Mouse (Mus musculus) CD4-positive, CD25-positive, alpha-beta regulatory T cell, adult 2 months (primary cell): Measurements from ENCODE around the gene Celsr3.

ENCODE experiments used
- DNase-seq: peaks from one replicate; pipeline ENCODE4 v3.0.0-alpha.2; 2012; ENCODE audit warnings: low read depth, low spot score

Gene Celsr3

DNA sequence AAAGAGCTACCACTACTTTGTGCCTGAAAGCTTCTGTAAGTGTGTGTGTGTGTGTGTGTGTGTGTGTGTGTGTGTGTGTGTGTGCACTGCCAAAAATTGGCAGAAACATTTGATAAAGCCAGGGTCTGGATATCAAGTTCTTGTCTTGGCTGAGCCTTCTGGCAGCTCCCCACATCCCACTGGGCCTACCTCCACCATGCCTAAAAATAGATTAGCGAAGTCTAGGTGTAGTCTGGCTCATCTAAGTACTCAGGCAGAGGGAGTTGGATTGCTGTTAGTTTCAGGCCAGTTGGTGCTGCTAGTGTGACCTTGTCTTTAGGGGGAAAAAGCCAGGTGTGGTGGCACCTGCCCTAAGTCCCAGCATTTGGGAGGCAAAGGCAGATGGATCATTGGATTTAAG is 19.3 kb upstream of the Celsr3 start:
- DNase-seq = no peak

- no peak for DNase-seq
Observed at GRCm38 (mm10) chr9:108807674-108808073, 18.4 kb upstream of the Celsr3 start.

DNA sequence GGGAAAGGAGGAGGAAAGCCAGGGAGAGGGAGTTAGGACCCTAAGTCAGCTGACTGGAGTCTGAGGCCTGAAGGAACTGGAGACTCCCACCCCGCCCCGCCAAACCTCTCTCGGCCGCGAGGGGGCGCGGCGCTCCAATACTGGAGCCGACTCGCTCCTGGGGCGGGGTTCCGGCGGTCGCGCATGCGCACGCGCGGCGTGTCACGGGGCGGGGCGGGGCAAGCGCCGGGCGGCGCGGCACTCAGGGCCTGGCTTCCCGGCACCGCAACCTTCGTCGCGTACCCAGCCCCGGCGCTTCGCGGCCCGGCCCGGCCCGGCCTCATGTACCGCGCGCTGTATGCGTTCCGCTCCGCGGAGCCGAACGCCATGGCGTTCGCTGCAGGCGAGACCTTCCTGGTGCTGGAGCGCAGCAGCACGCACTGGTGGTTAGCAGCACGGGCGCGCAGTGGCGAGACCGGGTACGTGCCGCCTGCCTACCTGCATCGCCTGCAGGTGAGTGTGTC is 17.9 kb upstream of the Celsr3 start, which contains the start of gene Nckipsd:
Gene Nckipsd, plus strand, starts transcription at position 206 of the 503 bp plus-strand sequence.
- DNase-seq = peak; percentile 97

DNA sequence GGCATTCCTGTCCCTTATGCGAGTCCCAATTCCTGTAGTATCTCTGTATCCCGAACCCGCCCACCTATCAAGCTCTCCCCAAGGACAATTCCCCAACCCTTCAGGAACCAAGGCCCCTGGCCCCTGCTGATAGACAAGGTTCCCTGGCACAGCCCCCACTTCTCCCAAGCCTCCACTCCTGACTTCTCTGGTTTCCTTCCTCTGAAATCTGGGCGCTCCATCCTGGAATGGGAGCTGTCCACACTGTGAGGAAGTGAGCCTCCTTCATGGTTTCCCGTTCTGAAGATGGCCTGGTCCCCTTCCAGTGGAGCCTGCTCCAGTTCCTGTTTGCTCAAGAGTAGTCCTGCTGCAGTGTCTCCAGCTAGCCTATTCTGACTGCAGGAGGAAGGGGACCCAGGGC is 16.9 kb upstream of the Celsr3 start:
- DNase-seq = no peak

DNA sequence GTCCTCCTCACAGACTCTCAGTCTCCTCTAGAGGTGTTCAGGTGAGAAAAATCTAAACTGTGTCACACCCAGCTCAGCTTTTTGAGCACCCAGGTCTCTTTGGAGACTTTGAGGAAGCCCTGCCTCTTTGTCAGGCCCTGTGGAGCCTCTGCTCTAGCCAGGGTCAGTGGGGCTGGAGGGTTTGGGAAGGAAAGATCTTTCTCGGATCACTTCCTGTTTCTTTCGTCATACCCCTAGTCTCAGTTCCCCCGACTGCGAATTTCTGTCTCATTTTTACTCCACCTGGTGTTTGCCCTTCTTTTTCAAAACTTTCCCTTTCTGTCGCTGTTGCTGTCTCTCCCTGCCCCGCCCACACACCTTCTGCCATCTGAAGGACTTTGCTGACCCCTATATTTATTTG is 16.4 kb upstream of the Celsr3 start:
- no peak for DNase-seq

DNA sequence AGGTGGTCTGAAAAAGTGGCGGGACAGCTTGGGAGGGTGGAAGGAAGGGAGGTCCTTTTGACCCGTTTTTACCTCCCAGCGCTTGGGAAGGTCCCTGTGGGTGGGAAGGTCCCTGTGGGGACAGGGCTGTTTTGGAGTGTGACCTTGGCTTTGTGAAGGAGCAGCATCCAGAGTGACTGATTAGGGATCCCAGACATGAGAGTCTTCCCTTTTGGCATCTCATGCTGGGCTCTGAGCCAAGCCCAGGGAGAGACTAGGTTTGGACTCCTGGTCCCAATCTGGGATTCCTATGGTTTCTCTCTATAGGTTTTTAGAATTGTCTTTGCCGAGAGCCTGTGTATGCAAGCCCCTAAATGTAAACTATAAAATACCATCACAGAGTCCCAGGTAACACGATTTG is 15.6 kb upstream of the Celsr3 start:
- no peak for DNase-seq

GRCm38 (mm10) chr9:108815557-108815956 is 10.6 kb upstream of the Celsr3 start:
- no peak for DNase-seq

DNA sequence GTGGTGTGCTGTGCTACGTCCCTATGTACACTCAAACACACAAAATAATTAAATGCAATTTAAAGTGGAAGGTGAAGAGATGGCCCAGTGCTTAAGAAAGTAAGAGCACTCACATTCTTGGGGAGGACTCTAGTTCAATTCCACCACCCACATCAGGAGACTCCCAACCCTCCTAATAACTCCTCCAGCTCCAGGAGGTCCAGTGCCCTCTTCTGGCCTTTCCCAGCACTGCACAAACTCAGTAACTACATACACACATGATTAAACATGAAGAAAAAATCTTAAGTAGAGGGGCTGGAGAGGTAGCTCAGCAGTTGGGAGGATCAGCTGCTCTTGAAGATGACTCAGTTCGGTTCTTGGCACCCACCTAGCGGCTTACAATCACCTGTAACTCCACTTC is 6.6 kb upstream of the Celsr3 start:
- DNase-seq = peak; percentile 66

- no peak for DNase-seq
Observed at GRCm38 (mm10) chr9:108820077-108820476, 6.0 kb upstream of the Celsr3 start.

- no peak for DNase-seq
Observed at GRCm38 (mm10) chr9:108824144-108824685, 1.9 kb upstream of the Celsr3 start.

DNA sequence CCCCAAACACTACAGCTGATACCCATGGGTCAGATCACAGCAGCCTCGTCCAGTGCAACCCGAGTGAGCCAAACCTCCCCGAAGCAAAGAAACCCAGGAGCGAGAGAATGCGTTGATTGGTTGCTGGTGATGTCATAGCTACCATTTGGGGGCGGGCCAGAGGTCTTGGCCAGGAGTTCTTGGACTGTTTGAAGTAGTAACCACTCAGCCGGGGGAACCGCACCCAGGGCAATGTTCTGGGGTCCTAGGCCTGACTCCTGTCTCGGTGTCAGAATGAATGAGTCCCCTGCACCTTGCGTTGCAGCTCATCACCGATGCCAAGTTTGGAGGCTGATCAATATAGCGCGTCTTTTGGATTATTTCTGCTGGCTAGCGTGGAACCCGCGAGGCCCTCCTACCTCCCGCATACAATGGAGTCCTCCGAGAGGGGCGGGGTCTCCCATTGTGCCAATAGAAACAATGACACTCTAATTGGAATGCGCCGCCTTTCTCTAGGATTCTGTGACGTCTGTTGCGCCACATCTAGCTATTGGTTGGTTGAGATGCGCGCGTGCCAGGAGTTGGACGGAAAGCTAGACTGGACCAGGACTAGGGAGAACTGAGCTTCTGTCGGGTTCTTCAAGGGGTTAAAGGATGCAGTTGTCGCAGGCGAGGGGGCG is 1.2 kb upstream of the Celsr3 start:
- DNase-seq = no peak

GRCm38 (mm10) chr9:108826700-108827340 is 700 bp downstream of the Celsr3 start:
- DNase-seq = peak; percentile 83

DNA sequence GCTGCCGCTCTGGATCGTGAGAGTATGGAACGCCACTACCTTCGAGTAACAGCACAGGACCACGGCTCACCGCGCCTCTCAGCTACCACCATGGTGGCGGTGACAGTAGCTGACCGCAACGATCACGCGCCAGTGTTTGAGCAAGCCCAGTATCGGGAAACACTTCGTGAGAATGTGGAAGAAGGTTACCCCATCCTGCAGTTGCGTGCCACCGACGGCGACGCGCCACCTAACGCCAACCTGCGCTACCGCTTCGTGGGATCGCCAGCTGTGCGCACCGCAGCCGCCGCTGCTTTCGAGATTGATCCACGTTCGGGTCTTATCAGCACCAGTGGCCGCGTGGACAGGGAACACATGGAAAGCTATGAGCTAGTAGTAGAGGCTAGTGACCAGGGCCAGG is 1.3 kb downstream of the Celsr3 start:
- peak; percentile 25 for DNase-seq

DNA sequence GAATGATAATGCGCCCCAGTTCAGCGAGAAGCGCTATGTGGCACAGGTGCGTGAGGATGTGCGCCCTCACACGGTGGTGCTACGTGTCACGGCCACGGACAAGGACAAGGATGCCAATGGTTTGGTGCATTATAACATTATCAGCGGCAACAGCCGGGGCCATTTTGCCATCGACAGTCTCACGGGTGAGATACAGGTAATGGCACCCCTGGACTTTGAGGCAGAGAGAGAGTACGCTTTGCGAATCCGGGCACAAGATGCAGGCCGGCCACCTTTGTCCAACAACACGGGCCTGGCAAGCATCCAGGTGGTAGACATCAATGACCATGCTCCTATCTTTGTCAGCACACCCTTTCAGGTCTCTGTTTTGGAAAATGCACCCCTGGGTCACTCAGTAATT is 1.8 kb downstream of the Celsr3 start:
- DNase-seq = no peak

DNA sequence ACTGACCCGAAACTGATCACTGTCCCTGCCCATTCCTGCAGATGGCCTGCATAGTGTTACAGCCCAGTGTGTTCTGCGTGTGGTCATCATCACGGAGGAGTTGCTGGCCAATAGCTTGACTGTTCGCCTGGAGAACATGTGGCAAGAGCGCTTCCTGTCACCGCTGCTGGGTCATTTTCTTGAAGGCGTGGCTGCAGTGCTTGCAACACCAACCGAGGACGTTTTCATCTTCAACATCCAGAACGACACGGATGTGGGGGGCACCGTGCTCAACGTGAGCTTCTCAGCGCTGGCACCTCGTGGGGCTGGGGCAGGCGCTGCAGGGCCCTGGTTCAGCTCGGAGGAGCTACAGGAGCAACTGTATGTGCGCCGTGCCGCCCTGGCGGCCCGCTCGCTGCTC is 5.5 kb downstream of the Celsr3 start:
- DNase-seq = peak; percentile 41

DNA sequence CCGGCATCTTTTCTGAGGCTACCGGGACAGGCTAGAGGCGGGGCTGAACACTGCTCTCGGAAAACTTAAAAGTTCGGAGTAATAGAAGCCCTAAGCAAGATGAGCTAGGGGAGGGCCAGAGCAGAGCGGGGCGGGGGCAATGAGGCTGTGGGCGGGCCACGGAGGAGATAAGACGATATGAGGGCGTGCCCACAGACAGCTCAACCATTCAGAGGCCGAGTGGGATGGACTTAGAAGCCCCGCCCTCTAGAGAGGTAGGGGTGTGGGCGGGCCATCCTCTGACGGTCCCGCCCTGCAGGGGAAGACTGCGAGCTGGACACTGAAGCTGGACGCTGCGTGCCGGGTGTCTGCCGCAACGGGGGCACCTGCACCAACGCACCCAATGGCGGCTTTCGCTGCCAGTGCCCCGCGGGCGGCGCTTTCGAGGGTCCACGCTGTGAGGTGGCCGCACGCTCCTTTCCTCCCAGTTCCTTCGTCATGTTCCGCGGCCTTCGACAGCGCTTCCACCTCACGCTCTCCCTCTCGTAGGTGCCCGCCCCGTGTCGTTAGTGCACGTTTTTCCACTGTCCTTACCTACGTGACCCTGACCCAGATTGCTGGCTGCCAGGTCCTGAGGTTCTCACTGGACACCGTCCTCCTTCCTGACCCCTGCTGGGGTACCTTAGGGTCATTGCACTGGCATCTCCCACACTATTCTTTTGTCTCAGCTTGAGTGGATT is 6.4 kb downstream of the Celsr3 start:
- DNase-seq = peak; percentile 89

GRCm38 (mm10) chr9:108842989-108843388 is 16.9 kb downstream of the Celsr3 start:
- DNase-seq = no peak

DNA sequence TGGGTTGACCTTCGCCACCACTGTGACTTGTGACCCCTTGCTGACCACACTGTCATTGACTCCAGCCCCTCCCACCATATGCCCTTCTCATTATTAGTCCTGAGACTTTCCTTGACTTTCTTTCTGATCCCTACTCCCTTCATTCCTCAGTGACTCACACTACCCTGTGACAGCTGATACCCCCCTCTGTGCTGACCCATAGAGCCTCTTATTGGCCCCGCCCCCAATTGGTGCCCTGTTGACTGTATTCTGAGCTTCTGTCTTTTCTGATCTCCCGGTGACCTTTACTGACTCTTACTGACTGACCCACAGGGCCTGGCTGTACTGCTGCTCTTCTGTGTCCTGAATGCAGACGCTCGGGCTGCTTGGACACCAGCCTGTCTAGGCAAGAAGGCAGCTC is 19.3 kb downstream of the Celsr3 start:
- no peak for DNase-seq

GRCm38 (mm10) chr9:108847374-108847773 is 21.3 kb downstream of the Celsr3 start:
- no peak for DNase-seq

- DNase-seq = no peak
Observed at GRCm38 (mm10) chr9:108848419-108848818, 22.3 kb downstream of the Celsr3 start.

DNA sequence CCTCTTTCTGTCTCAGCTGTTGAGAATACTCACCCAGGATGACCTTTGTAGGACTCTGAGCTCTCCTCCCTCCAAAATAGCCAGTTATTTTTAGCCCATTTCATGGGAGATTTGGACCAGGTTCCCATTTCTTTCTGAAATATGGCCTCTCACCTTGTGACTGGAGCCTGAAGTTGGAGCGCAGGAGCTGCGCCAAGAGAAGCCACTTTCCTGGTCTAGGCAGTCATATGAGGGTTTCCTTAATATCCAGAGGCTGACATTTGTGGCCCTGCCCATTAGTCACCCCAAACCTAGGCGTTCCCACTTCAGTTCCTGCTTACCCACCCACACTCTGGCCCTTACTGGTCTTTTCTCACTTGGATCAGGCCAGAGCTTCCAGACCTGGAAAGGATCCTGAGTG is 26.9 kb downstream of the Celsr3 start, which contains the start of gene Slc26a6:
Gene Slc26a6, plus strand, starts transcription at position 308 of the 400 bp plus-strand sequence.
- DNase-seq = no peak

DNA sequence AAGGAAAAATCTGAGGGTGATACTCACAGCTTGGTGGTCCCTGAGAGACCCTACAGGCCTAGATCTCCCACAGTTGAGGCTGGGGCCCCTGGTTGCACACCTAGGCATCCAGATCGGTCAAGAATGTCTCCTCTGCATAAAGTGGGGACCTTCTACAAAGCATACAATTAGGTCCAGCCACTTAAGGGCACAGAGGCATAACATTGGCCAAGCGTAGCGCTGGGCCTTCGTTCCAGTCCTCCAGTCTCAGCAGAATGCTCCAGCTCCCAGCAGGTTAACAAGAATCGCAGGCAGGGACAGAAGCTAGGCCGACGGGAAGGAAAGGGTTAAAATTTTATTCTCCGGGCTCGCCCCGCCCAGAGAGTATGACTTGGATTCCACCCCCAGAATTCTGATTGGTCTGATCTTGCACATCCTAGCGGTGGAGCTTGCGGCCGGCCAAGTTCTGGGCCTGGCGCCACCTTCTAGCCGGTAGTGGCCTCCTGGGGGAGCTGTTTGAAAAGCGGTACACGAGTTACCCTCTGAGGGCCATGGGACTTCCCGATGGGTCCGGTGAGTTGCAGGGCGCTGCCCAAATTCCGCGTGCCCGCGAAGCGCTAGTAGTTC is 27.6 kb downstream of the Celsr3 start:
- peak; percentile 94 for DNase-seq
